Mouse (Mus musculus) cerebellum, adult 2 months (tissue): ENCODE measurements around the gene Slc2a2. TPM values are rescaled to one million over a fixed set of nuclear protein-coding genes. Genes with fewer than 3 reads are reported as not detected.

Experiments used
- DNase-seq, 2 experiments: peaks; one replicate each; pipeline ENCODE4 v3.0.0; 2021
- H3K27ac ChIP-seq: fragments of 200-500 bp; 2 replicates; pipeline ENCODE4 v1.5.1; 2012; ENCODE audit warnings: low read length, control low read depth, inconsistent platforms; ENCODE audit not compliant: insufficient read depth
- H3K27me3 ChIP-seq: fragments of 200-500 bp; 2 replicates; pipeline ENCODE4 v1.6.1; 2012; ENCODE audit warnings: inconsistent platforms, mild to moderate bottlenecking, low read length, moderate library complexity; ENCODE audit not compliant: control insufficient read depth, insufficient read depth
- H3K4me1 ChIP-seq: fragments of 200-500 bp; 2 replicates; pipeline ENCODE4 v1.6.1; 2011; ENCODE audit warnings: low read length; ENCODE audit not compliant: control insufficient read depth, insufficient read depth
- H3K4me3 ChIP-seq: fragments of 200-500 bp; replicated peaks from 2 replicates; pipeline ENCODE3; 2011; ENCODE audit warnings: mild to moderate bottlenecking, low read depth, low read length, control low read depth; ENCODE audit not compliant: insufficient read depth
- CTCF ChIP-seq: fragments of 200-500 bp; IDR thresholded peaks from 2 replicates; pipeline ENCODE4 v1.5.1; 2011; ENCODE audit warnings: low read depth, mild to moderate bottlenecking, control low read depth, low read length, moderate library complexity, borderline replicate concordance; ENCODE audit not compliant: insufficient read depth
- POLR2A ChIP-seq: fragments of 200-500 bp; IDR thresholded peaks from 2 replicates; pipeline ENCODE4 v1.6.1; 2011; ENCODE audit warnings: low read length, control low read depth, borderline replicate concordance; ENCODE audit not compliant: insufficient read depth
- WGBS: fragments of 180-500 bp; shearing (Covaris S2); methylation state at CpG from one replicate; pipeline ENCODE4 v1.1.7; 2018; 5-methylcytosine and 5-hydroxymethylcytosine counted together
- polyA plus RNA-seq: library from polyadenylated mRNA; depleted of rRNA; stranded (reverse); fragments of >200 nt; gene quantifications from 2 replicates; pipeline ENCODE4 v1.2.3, GENCODE M21; 2012; rRNA removed

Gene Slc2a2
- polyA plus RNA-seq, result 0.08 and 0.10 TPM in 2 replicates

GRCm38 (mm10) chr3:28697797-28698196 is at the start of gene Slc2a2:
Slc2a2 (plus strand) TSS chr3:28697903.
- 84% methylated on average over 2 of the region's 2 CpGs for WGBS
- no peak for TF ChIP-seq CTCF
- no peak for TF ChIP-seq POLR2A
- Histone ChIP-seq H3K27ac (no peak within 1 kb of the TSS), H3K27me3 (no peaks in the 10 kb centered on the region; the same call in 1 of the 2 replicates), H3K4me3 (no peak within 1 kb of the TSS), H3K4me1 (no peaks in the 10 kb centered on the region)
- DNase-seq, result no peak

GRCm38 (mm10) chr3:28652574-28652973 is 45.1 kb upstream of the Slc2a2 start:
- Histone ChIP-seq H3K27ac (no peak overlapping the region), H3K27me3 (no peaks in the 10 kb centered on the region), H3K4me1 (no peaks in the 10 kb centered on the region), H3K4me3 (no peak overlapping the region)
- TF ChIP-seq CTCF, result no peak
- TF ChIP-seq POLR2A, result no peak
- 63% methylated on average over 3 of the region's 3 CpGs for WGBS
- no peak for DNase-seq

- 85% methylated on average over 3 of the region's 3 CpGs for WGBS
- no peaks in the 10 kb centered on the region for H3K27me3 ChIP-seq
- TF ChIP-seq POLR2A (no peak), CTCF (no peak)
- H3K27ac ChIP-seq, result no peak overlapping the region
- DNase-seq, result no peak
- no peaks in the 10 kb centered on the region for H3K4me1 ChIP-seq
- no peak overlapping the region for H3K4me3 ChIP-seq
Measured at GRCm38 (mm10) chr3:28653043-28653442, 44.7 kb upstream of the Slc2a2 start.

GRCm38 (mm10) chr3:28654740-28655139 is 43.0 kb upstream of the Slc2a2 start:
- Histone ChIP-seq H3K4me3 (no peak overlapping the region), H3K27ac (no peak overlapping the region), H3K27me3 (no peaks in the 10 kb centered on the region), H3K4me1 (no peaks in the 10 kb centered on the region)
- no peak for DNase-seq
- TF ChIP-seq CTCF, result no peak
- no peak for TF ChIP-seq POLR2A

GRCm38 (mm10) chr3:28658349-28658748 is 39.4 kb upstream of the Slc2a2 start:
- no peak for TF ChIP-seq POLR2A
- no peak for DNase-seq
- 35% methylated on average over 1 of the region's 1 CpGs for WGBS
- Histone ChIP-seq H3K27ac (no peak overlapping the region), H3K27me3 (no peaks in the 10 kb centered on the region), H3K4me3 (no peak overlapping the region), H3K4me1 (no peaks in the 10 kb centered on the region)

GRCm38 (mm10) chr3:28680851-28681250 is 16.9 kb upstream of the Slc2a2 start:
- no peak overlapping the region for H3K27ac ChIP-seq
- H3K4me3 ChIP-seq, result no peak overlapping the region
- DNase-seq, result no peak
- no peaks in the 10 kb centered on the region for H3K27me3 ChIP-seq
- H3K4me1 ChIP-seq, result no peaks in the 10 kb centered on the region
- 9% methylated on average over 7 of the region's 7 CpGs for WGBS
- no peak for TF ChIP-seq CTCF
- TF ChIP-seq POLR2A, result no peak

- TF ChIP-seq CTCF, result no peak
- no peak for TF ChIP-seq POLR2A
- Histone ChIP-seq H3K27ac (no peak overlapping the region), H3K4me3 (no peak overlapping the region), H3K27me3 (no peaks in the 10 kb centered on the region), H3K4me1 (no peaks in the 10 kb centered on the region)
- WGBS, result 45% methylated on average over 6 of the region's 6 CpGs
- DNase-seq, result no peak
Measured at GRCm38 (mm10) chr3:28681866-28682265, 15.8 kb upstream of the Slc2a2 start.

- Histone ChIP-seq H3K4me1 (no peaks in the 10 kb centered on the region), H3K27ac (no peak overlapping the region), H3K4me3 (no peak overlapping the region), H3K27me3 (no peaks in the 10 kb centered on the region)
- DNase-seq, result no peak
- TF ChIP-seq CTCF (no peak), POLR2A (no peak)
- 32% methylated on average over 3 of the region's 3 CpGs for WGBS
Measured at GRCm38 (mm10) chr3:28682411-28682810, 15.3 kb upstream of the Slc2a2 start.
